Mouse (Mus musculus): Measurements from ENCODE around the gene Sdsl.

- TF ChIP-seq CTCF (IDR thresholded peaks at IDR 0.05; ENCODE audit: low read depth, low read length) (no peak), POLR2A (IDR thresholded peaks at IDR 0.05; ENCODE audit: borderline replicate concordance, low read depth, low read length) (no peak)
These were observed 6.8 kb downstream of the Sdsl start for GRCm38 (mm10) chr5:120465860-120466259.

Measured in bone marrow macrophage, adult 2 months (primary cell).